Mouse (Mus musculus): ENCODE measurements around the gene Gm37240.
A peak's percentile ranks its signal among the peaks of the same experiment; 100 is the strongest.

DNA sequence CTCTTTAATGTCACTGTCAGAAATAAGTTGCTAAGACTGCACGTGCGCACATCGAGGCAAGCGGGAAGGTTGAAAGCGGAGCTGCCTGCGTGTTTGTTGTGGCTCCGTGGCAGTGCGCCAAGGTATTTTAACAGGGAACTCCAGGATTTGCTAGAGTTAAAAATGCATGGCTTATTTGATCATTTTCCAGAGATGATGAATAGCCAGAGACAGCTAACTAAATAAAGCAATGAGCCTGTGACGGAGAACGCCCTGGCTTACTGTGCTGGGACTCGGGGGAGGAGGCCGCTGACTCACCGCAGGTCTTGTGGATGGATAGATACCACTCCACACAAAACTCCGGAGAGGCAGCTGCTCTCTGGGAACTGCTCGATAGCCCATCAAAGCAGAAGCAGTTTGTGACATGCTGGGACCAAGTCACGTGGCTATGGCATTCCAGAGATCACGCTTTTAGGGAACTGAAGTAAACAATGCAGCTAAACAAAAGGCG lies 1190.8 kb downstream of the Gm37240 start:
- TF ChIP-seq CTCF (IDR thresholded peaks at IDR 0.05; ENCODE audit: low read depth) (no peak), EP300 (optimal IDR thresholded peaks at IDR 0.05) (peak; percentile 74)
